Mouse (Mus musculus): ENCODE data around the gene Arhgap22. TPM values are rescaled to one million over a fixed set of nuclear protein-coding genes. Genes with fewer than 3 reads are reported as not detected.

Gene Arhgap22
- polyA plus RNA-seq, 1 experiment, result 230 TPM

- Histone ChIP-seq H3K36me3 (ENCODE audit: control insufficient read depth, insufficient read depth) (peaks cover 90% of the 10 kb centered on the region), H3K79me3 (ENCODE audit: low read depth) (peaks cover 92% of the 10 kb centered on the region), H3K4me3 (ENCODE audit: insufficient read depth, poor library complexity, severe bottlenecking) (no peak overlapping the region), H3ac (ENCODE audit: control insufficient read depth, insufficient read length, low read depth) (no peak overlapping the region), H3K79me2 (ENCODE audit: control insufficient read depth, insufficient read depth) (peaks cover 100% of the 10 kb centered on the region), H3K27me3 (ENCODE audit: control insufficient read depth, insufficient read depth, insufficient read length) (no peaks in the 10 kb centered on the region)
- TF ChIP-seq MYOD1 (IDR thresholded peaks at IDR 0.05; ENCODE audit: control insufficient read depth, insufficient read length, low read depth) (no peak), CTCF (IDR thresholded peaks at IDR 0.05; ENCODE audit: control insufficient read depth, insufficient read depth, insufficient read length) (no peak), CEBPB (IDR thresholded peaks at IDR 0.05; ENCODE audit: low read depth) (no peak), USF1 (IDR thresholded peaks at IDR 0.05; ENCODE audit: low read depth) (no peak), MYOG (IDR thresholded peaks at IDR 0.05; ENCODE audit: control insufficient read depth, extremely low read depth, insufficient read length) (no peak), MAX (IDR thresholded peaks at IDR 0.05) (no peak), FOSL1 (IDR thresholded peaks at IDR 0.05; ENCODE audit: insufficient read depth, low read length, poor library complexity, severe bottlenecking) (no peak)
These were observed 137.2 kb downstream of the Arhgap22 start for GRCm38 (mm10) chr14:33351019-33351418.

- Histone ChIP-seq H3ac (ENCODE audit: control insufficient read depth, insufficient read length, low read depth) (no peak overlapping the region), H3K27me3 (ENCODE audit: control insufficient read depth, insufficient read depth, insufficient read length) (no peaks in the 10 kb centered on the region), H3K79me2 (ENCODE audit: control insufficient read depth, insufficient read depth) (peaks cover 100% of the 10 kb centered on the region), H3K79me3 (ENCODE audit: low read depth) (peaks cover 91% of the 10 kb centered on the region), H3K36me3 (ENCODE audit: control insufficient read depth, insufficient read depth) (peaks cover 79% of the 10 kb centered on the region), H3K4me3 (ENCODE audit: insufficient read depth, poor library complexity, severe bottlenecking) (no peak overlapping the region)
- TF ChIP-seq USF1 (IDR thresholded peaks at IDR 0.05; ENCODE audit: low read depth) (no peak), MYOD1 (IDR thresholded peaks at IDR 0.05; ENCODE audit: control insufficient read depth, insufficient read length, low read depth) (no peak), MYOG (IDR thresholded peaks at IDR 0.05; ENCODE audit: control insufficient read depth, extremely low read depth, insufficient read length) (no peak), FOSL1 (IDR thresholded peaks at IDR 0.05; ENCODE audit: insufficient read depth, low read length, poor library complexity, severe bottlenecking) (no peak), MAX (IDR thresholded peaks at IDR 0.05) (no peak), CTCF (IDR thresholded peaks at IDR 0.05; ENCODE audit: control insufficient read depth, insufficient read depth, insufficient read length) (no peak), CEBPB (IDR thresholded peaks at IDR 0.05; ENCODE audit: low read depth) (no peak)
These were observed 138.3 kb downstream of the Arhgap22 start for GRCm38 (mm10) chr14:33351984-33352722.

- Histone ChIP-seq H3K4me3 (ENCODE audit: insufficient read depth, poor library complexity, severe bottlenecking) (no peak overlapping the region), H3K27me3 (ENCODE audit: control insufficient read depth, insufficient read depth, insufficient read length) (no peaks in the 10 kb centered on the region), H3K79me3 (ENCODE audit: low read depth) (peaks cover 87% of the 10 kb centered on the region), H3K79me2 (ENCODE audit: control insufficient read depth, insufficient read depth) (peaks cover 100% of the 10 kb centered on the region), H3ac (ENCODE audit: control insufficient read depth, insufficient read length, low read depth) (no peak overlapping the region), H3K36me3 (ENCODE audit: control insufficient read depth, insufficient read depth) (peaks cover 72% of the 10 kb centered on the region)
- no peak for TF ChIP-seq MYOD1 (IDR thresholded peaks at IDR 0.05; ENCODE audit: control insufficient read depth, insufficient read length, low read depth)
- no peak for TF ChIP-seq MYOG (IDR thresholded peaks at IDR 0.05; ENCODE audit: control insufficient read depth, extremely low read depth, insufficient read length)
- no peak for TF ChIP-seq CTCF (IDR thresholded peaks at IDR 0.05; ENCODE audit: control insufficient read depth, insufficient read depth, insufficient read length)
- no peak for TF ChIP-seq MAX (IDR thresholded peaks at IDR 0.05)
- no peak for TF ChIP-seq USF1 (IDR thresholded peaks at IDR 0.05; ENCODE audit: low read depth)
- TF ChIP-seq CEBPB (IDR thresholded peaks at IDR 0.05; ENCODE audit: low read depth), result no peak
- no peak for TF ChIP-seq FOSL1 (IDR thresholded peaks at IDR 0.05; ENCODE audit: insufficient read depth, low read length, poor library complexity, severe bottlenecking)
These were observed 139.1 kb downstream of the Arhgap22 start for GRCm38 (mm10) chr14:33352890-33353289.

GRCm38 (mm10) chr14:33355276-33355675, 141.4 kb downstream of the Arhgap22 start:
- no peak overlapping the region for H3ac ChIP-seq (ENCODE audit: control insufficient read depth, insufficient read length, low read depth)
- peaks cover 70% of the 10 kb centered on the region for H3K36me3 ChIP-seq (ENCODE audit: control insufficient read depth, insufficient read depth)
- peaks cover 77% of the 10 kb centered on the region for H3K79me3 ChIP-seq (ENCODE audit: low read depth)
- peaks cover 100% of the 10 kb centered on the region for H3K79me2 ChIP-seq (ENCODE audit: control insufficient read depth, insufficient read depth)
- TF ChIP-seq USF1 (IDR thresholded peaks at IDR 0.05; ENCODE audit: low read depth) (no peak), MYOG (IDR thresholded peaks at IDR 0.05; ENCODE audit: control insufficient read depth, extremely low read depth, insufficient read length) (no peak), MAX (IDR thresholded peaks at IDR 0.05) (no peak), CTCF (IDR thresholded peaks at IDR 0.05; ENCODE audit: control insufficient read depth, insufficient read depth, insufficient read length) (no peak), MYOD1 (IDR thresholded peaks at IDR 0.05; ENCODE audit: control insufficient read depth, insufficient read length, low read depth) (no peak), FOSL1 (IDR thresholded peaks at IDR 0.05; ENCODE audit: insufficient read depth, low read length, poor library complexity, severe bottlenecking) (no peak), CEBPB (IDR thresholded peaks at IDR 0.05; ENCODE audit: low read depth) (no peak)
- no peaks in the 10 kb centered on the region for H3K27me3 ChIP-seq (ENCODE audit: control insufficient read depth, insufficient read depth, insufficient read length)
- no peak overlapping the region for H3K4me3 ChIP-seq (ENCODE audit: insufficient read depth, poor library complexity, severe bottlenecking)

GRCm38 (mm10) chr14:33357600-33358368, 144.0 kb downstream of the Arhgap22 start:
- no peak for TF ChIP-seq CEBPB (IDR thresholded peaks at IDR 0.05; ENCODE audit: low read depth)
- no peak for TF ChIP-seq CTCF (IDR thresholded peaks at IDR 0.05; ENCODE audit: control insufficient read depth, insufficient read depth, insufficient read length)
- no peak for TF ChIP-seq FOSL1 (IDR thresholded peaks at IDR 0.05; ENCODE audit: insufficient read depth, low read length, poor library complexity, severe bottlenecking)
- TF ChIP-seq USF1 (IDR thresholded peaks at IDR 0.05; ENCODE audit: low read depth), result no peak
- TF ChIP-seq MYOD1 (IDR thresholded peaks at IDR 0.05; ENCODE audit: control insufficient read depth, insufficient read length, low read depth), result no peak
- TF ChIP-seq MAX (IDR thresholded peaks at IDR 0.05), result no peak
- no peak for TF ChIP-seq MYOG (IDR thresholded peaks at IDR 0.05; ENCODE audit: control insufficient read depth, extremely low read depth, insufficient read length)
- no peaks in the 10 kb centered on the region for H3K27me3 ChIP-seq (ENCODE audit: control insufficient read depth, insufficient read depth, insufficient read length)
- H3K4me3 ChIP-seq (ENCODE audit: insufficient read depth, poor library complexity, severe bottlenecking), result no peak overlapping the region
- H3ac ChIP-seq (ENCODE audit: control insufficient read depth, insufficient read length, low read depth), result no peak overlapping the region
- H3K36me3 ChIP-seq (ENCODE audit: control insufficient read depth, insufficient read depth), result peaks cover 73% of the 10 kb centered on the region
- H3K79me2 ChIP-seq (ENCODE audit: control insufficient read depth, insufficient read depth), result peaks cover 84% of the 10 kb centered on the region
- peaks cover 56% of the 10 kb centered on the region for H3K79me3 ChIP-seq (ENCODE audit: low read depth)
